Mouse (Mus musculus) yolk sac, embryonic 10.5 days (tissue): Measurements from ENCODE around the gene Tirap.
"Not testable (repeated sequence)": the region's sequence is repeated elsewhere in the genome, so short reads cannot be mapped to it uniquely, and the experiment has no call there.

Experiments
- DNase-seq: peaks from one replicate; pipeline ENCODE4 v3.0.0-alpha.2; 2017; ENCODE audit warnings: low spot score

Gene Tirap

GRCm38 (mm10) chr9:35188700-35189099 lies 11.4 kb downstream of the Tirap start:
- DNase-seq, result no peak

DNA sequence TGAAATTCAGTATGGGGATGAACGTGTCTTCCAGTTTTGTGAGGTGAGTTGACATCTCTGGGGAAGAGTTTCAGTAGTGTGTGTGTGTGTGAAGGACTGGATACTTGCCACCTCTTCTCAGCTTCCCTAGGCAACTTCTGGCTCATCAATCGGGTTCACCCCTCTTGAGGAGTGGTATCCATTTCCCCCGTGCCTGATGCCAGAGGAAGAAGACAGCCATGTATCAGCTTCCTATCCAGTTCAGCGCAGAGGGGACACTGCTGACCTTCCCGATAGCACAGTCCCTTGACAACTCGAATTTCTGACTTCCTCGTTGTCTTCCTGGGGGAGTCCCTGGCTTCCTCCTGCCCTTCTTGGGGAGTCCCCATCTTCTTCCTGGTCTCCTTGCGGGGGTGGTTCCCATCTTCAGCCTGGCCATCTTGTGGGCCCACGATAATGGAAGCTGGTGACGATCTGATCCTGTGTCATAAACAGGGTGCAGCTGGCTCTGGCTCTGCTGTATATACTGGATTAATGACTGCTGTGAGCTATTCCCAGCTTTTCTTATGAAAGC lies 12.7 kb downstream of the Tirap start:
- DNase-seq, result no peak

DNA sequence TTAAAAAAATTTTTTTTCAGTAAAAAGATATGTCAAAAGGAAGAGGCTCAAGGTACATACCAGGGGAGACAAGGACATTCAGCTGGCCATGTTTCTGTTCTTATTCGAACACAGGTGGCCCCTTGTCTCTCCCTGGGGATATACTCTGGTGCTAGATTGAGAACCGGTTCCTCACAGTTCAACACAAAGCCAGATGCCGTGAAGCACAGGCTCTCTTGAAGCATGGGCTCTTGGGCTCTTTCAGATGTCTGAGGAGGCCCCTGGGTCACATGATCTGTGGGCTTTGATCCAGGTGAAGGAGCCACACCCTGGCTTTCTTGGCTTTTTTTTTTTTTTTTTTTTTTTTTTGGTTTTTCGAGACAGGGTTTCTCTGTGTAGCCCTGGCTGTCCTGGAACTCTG lies 13.7 kb downstream of the Tirap start:
- DNase-seq, result no peak

- DNase-seq, result no peak
Observed at GRCm38 (mm10) chr9:35183359-35183758, 16.7 kb downstream of the Tirap start.

GRCm38 (mm10) chr9:35182832-35183231 lies 17.3 kb downstream of the Tirap start:
- DNase-seq, result no peak

- no peak for DNase-seq
Observed at GRCm38 (mm10) chr9:35176124-35176659, 23.9 kb downstream of the Tirap start.

DNA sequence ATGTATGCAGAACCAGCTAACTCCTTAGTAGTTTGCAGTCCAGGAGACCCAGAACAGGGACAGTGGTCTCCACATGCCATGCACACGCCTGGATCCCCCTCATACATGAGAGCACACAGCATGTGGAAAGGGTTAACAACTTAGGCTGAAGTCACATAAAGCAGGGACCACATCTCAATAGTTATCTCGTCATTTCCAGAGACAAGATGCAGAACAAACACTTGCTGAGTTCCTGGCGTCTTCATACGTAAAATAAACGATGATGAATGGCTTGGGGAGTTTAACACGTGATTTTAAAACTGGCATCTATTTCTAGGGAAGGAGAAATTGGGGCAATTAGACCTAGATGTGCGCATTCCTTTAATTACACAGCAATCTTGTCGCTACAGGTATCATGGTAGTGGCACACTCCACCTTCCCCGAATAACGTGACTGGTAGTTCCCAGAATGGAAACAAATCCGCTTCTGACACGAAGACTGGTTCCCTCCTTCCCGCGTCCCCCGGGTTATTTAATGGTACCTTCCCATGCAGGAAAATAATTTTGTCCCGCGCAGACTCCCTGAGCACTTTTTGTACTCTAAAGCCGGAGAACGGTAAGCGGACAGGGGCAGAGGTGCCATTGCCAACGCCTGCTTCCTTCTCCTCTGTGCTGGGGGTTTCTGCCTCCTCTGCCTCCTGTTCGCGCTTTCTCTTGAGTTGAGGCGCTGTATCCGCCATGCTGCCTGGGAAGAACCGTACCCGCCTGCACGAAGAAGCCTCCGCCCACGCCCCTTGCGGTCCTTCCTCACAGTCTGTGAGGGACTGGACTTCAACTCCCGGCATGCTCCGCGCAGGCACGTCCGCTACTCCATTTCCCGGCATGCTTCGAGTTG lies 24.6 kb downstream of the Tirap start, which contains the start of gene Dcps:
Gene Dcps, minus strand, starts transcription at position 811 of the 873 bp plus-strand sequence.
- peak; percentile 94 for DNase-seq

DNA sequence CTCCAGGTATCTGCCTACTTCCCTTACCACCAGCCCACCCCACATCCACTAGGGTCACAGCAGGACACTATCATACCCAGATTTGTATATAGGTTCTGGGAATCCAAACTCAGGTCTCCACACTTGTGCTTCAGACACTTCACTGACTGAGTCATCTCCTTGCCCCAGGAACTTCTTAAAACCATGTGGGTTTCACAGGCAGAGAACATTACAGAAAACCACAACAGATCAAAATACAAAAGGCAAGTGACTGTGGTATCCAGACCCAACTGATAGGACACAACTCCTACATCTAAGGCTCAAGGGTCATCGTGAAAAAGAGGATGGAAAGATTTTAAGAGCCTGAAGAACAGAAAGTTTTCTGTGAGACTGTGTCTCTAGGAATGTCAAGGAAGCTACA lies 26.8 kb downstream of the Tirap start:
- DNase-seq, result no peak

GRCm38 (mm10) chr9:35170071-35170470 lies 30.0 kb downstream of the Tirap start:
- no peak for DNase-seq

- DNase-seq, result peak; percentile 81
Observed at GRCm38 (mm10) chr9:35166798-35167635, 33.1 kb downstream of the Tirap start.

- peak; percentile 36 for DNase-seq
Observed at GRCm38 (mm10) chr9:35166144-35166797, 33.8 kb downstream of the Tirap start.

DNA sequence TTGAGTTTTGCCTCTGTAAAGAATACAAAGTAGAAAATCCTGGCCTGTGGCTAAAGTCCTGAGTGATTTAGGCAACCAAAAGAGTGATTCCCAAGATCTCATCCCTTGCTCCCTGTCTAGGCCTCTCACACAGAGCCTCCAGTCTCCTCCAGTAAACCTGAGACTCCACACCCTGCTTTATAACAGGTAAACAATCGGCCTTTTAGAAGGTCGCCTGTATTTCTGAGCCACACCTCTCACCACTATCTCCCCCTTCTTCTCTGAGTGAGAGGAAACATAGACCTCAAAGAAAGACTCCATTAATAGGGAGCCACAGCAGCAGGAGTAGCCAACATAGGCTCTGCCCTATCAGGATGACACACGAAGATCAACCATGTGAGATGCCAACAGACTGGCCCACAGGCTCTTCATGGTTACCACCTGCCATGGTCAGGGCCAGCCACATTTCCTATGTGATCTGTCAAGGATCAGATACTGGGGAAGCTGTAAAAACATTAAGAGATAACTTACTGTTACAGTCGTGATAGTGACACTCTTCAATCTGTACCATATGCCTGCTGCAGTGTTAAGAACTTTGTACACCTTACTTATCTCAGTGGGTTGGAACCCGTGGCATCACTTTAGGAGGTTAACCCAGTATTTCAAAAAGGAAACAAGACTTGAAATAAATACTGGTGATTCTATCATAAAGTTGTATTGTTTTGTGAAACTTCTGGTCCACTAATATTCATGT lies 35.8 kb downstream of the Tirap start:
- DNase-seq, result no peak

DNA sequence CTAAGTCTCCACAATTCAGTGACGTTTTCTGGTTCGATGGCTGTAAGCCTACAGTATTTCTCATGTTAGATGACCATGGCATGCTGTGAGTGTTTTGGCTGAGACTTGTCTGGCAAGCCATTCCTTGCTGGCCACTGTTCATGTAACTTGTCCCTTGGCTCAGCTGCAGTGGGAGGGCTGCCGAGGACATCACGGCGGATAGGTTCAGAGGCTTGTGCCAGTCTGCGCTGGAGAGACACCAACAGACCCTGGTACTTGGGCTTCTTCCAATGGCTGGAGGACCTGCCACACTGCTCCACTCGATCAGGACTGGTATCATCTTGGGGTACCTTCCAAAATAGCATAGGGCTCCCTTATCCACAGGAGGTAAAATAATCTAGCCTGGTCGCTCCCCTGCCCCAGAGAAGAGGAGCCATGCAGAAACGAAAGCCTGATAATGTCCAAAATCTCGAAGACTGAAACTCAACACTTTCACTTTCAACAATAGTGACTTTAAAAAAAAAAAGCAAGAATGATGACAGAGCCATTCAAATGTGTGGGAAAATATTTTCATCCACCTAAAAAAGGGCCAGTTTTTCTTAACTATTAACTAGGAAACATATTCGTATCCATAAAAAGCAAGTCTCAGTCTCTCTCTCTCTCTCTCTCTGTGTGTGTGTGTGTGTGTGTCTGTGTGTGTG lies 36.9 kb downstream of the Tirap start:
- DNase-seq, result no peak

GRCm38 (mm10) chr9:35161721-35162120 lies 38.4 kb downstream of the Tirap start:
- no peak for DNase-seq

GRCm38 (mm10) chr9:35160662-35161061 lies 39.4 kb downstream of the Tirap start:
- no peak for DNase-seq

GRCm38 (mm10) chr9:35158477-35158876 lies 41.6 kb downstream of the Tirap start:
- no peak for DNase-seq

GRCm38 (mm10) chr9:35156862-35157261 lies 43.2 kb downstream of the Tirap start:
- DNase-seq, result no peak

DNA sequence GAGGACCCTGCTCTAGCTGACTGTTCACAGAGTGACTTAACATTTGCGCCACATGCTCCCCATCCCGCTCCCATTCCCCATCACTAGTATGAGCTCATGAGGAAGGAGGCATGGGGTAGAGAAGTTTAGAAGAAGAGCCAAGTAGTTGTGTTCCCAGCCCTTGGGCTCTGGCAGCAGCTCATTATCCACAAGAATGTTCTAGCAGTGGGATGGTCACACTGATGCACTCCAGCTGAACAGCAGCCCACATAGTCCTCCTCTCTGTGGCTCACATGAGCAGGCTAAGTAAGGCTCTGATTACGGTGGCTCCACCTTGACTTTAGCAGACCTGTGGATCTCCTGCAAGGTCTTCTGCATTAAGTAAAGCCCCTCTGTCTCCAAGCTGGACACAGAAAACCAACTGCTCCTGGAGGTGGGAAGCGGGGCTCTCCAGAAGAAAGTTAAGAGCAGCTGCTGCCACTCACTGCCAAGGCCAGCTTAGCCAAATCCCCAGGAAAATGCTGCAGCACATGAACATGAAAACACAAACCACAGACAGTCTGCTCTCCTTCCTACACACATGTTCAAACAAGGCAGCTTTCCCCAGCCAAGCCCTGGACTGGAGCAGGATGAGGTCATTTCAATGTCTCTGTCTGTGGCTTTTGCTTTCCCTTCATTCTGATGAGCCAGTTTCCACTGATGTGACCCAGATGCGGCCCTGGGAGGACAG lies 43.9 kb downstream of the Tirap start:
- no peak for DNase-seq

- no peak for DNase-seq
Observed at GRCm38 (mm10) chr9:35152923-35153322, 47.2 kb downstream of the Tirap start.

DNA sequence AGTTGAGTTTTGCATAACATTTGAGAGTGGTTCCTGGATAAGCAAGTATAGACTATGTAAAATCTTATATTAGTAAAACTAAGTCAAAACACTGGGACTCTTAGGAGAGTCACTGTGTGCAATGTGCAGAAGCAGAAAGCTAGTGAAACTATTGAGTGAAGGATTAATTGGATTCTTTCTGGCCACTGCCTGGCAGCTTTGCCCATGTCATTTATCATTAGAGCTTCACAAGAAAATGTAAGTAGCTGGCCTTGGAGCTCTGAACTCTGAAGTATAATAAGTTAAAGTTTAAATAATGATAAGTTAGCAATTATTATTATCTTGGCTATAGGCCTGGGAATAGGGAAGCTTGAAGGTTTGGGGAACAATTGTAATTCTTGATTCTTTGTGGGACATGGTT lies 51.3 kb downstream of the Tirap start:
- not testable (repeated sequence) for DNase-seq
